Mouse (Mus musculus): Measurements from ENCODE around the gene Shc2.

GRCm38 (mm10) chr10:79672088-79672455 is 34.4 kb upstream of the Shc2 start:
- TF ChIP-seq CTCF (IDR thresholded peaks at IDR 0.05; ENCODE audit: extremely low read depth, insufficient read length, insufficient replicate concordance, low read depth, low read length): no peak
- TF ChIP-seq POLR2A (IDR thresholded peaks at IDR 0.05; ENCODE audit: low read depth, low read length): no peak
